Mouse (Mus musculus) forebrain, embryonic 11.5 days (tissue): ENCODE results near the gene Sepsecs. TPM values are rescaled to one million over a fixed set of nuclear protein-coding genes. Genes with fewer than 3 reads are reported as not detected.
"Not testable (repeated sequence)": the region's sequence is repeated elsewhere in the genome, so short reads cannot be mapped to it uniquely, and the experiment has no call there.

ENCODE experiments used
- ATAC-seq: fragments of 200-750 bp; cut with Nextera tagmentation; replicated peaks from 2 replicates; pipeline ENCODE4 v1.8.0; 2017; ENCODE audit warnings: moderate TSS enrichment; ENCODE audit not compliant: low FRiP score
- DNase-seq: peaks from one replicate; pipeline ENCODE4 v3.0.0-alpha.2; 2017; ENCODE audit warnings: low spot score
- H3K27ac ChIP-seq: fragments of 300-500 bp; sonication (generic); 2 replicates; pipeline ENCODE4 v1.5.1; 2014; ENCODE audit warnings: low read depth, low read length
- H3K27me3 ChIP-seq: fragments of 300-500 bp; sonication (generic); 2 replicates; pipeline ENCODE4 v1.6.1; 2014; ENCODE audit warnings: mild to moderate bottlenecking, low read length, mixed read lengths; ENCODE audit not compliant: control insufficient read depth, insufficient read depth
- H3K36me3 ChIP-seq: fragments of 300-500 bp; sonication (generic); 2 replicates; pipeline ENCODE4 v1.6.1; 2014; ENCODE audit warnings: mild to moderate bottlenecking, low read length, moderate library complexity, mixed read lengths; ENCODE audit not compliant: control insufficient read depth, insufficient read depth
- H3K4me1 ChIP-seq: fragments of 300-500 bp; sonication (generic); replicated peaks from 2 replicates; pipeline ENCODE4 v1.6.1; 2014; ENCODE audit warnings: low read length, mixed read lengths; ENCODE audit not compliant: control insufficient read depth, insufficient read depth
- H3K4me2 ChIP-seq: fragments of 300-500 bp; sonication (generic); 2 replicates; pipeline ENCODE4 v1.6.1; 2014; ENCODE audit warnings: low read depth, mild to moderate bottlenecking, low read length, moderate library complexity, mixed read lengths; ENCODE audit not compliant: severe bottlenecking
- H3K4me3 ChIP-seq: fragments of 300-500 bp; sonication (generic); 2 replicates; pipeline ENCODE4 v1.5.1; 2014; ENCODE audit warnings: low read depth, low read length
- H3K9ac ChIP-seq: fragments of 300-500 bp; sonication (generic); 2 replicates; pipeline ENCODE4 v1.6.1; 2014; ENCODE audit warnings: low read length
- H3K9me3 ChIP-seq: fragments of 300-500 bp; sonication (generic); 2 replicates; pipeline ENCODE4 v1.6.1; 2016; ENCODE audit warnings: low read length, mixed read lengths; ENCODE audit not compliant: control insufficient read depth
- WGBS: fragments of 180-500 bp; shearing (Covaris S2); extraction: QIAGEN DNeasy Blood & Tissue Kit; methylation state at CpG from one replicate; pipeline ENCODE4 v1.1.7; 2014; 5-methylcytosine and 5-hydroxymethylcytosine counted together
- polyA plus RNA-seq: library from polyadenylated mRNA; unstranded; fragments of >200 nt; fragmentation: Nextera tagmentation; extraction: Ambion mirVana; gene quantifications from 2 replicates; pipeline ENCODE4 v1.2.1, GENCODE M21; 2014

Gene Sepsecs
- 9.0 and 9.5 TPM in 2 replicates for polyA plus RNA-seq

- Histone ChIP-seq H3K4me1 (peaks cover 3% of the 10 kb centered on the region; the same call in 1 of the 2 replicates), H3K4me2 (peak within 1 kb of the TSS; percentile 74), H3K36me3 (no peaks in the 10 kb centered on the region), H3K9ac (peak within 1 kb of the TSS; percentile 79), H3K27ac (no peak within 1 kb of the TSS), H3K9me3 (no peaks in the 10 kb centered on the region), H3K4me3 (peak within 1 kb of the TSS; percentile 81), H3K27me3 (no peaks in the 10 kb centered on the region)
- DNase-seq, result peak; percentile 96
- peak; percentile 96 for ATAC-seq
- WGBS, result 3% methylated on average over 56 of the region's 56 CpGs
Observed at GRCm38 (mm10) chr5:52669426-52670191, at the start of gene Sepsecs. Sepsecs (minus strand) TSS chr5:52669708.

GRCm38 (mm10) chr5:52716742-52717448 is 47.4 kb upstream of the Sepsecs start:
- ATAC-seq, result no peak
- H3K27ac ChIP-seq, result no peak overlapping the region
- no peak overlapping the region for H3K4me2 ChIP-seq
- H3K27me3 ChIP-seq, result no peaks in the 10 kb centered on the region
- H3K9me3 ChIP-seq, result no peaks in the 10 kb centered on the region
- H3K4me3 ChIP-seq, result no peak overlapping the region
- no peaks in the 10 kb centered on the region for H3K4me1 ChIP-seq
- no peak for DNase-seq
- WGBS, result 80% methylated on average over 5 of the region's 5 CpGs
- H3K36me3 ChIP-seq, result no peaks in the 10 kb centered on the region
- H3K9ac ChIP-seq, result no peak overlapping the region

DNA sequence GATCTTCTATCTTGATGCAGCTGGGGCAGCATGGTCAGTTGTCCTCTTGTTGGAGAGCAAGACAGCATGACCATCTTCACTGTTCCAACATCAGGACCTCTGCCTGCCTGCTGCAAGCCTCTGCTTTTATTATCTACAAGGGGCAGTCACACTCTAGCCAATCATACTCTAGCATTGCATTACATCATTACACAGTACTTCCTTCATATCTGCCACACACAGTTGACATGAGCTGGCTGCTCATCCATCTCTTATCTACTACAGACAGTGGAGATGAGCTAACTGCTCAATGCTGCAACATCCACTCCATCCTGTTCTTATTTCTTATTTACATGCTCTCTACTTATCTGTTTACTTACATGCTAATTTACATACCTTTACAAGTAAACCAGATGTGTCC is 43.2 kb upstream of the Sepsecs start:
- H3K27me3 ChIP-seq, result no peaks in the 10 kb centered on the region
- H3K9ac ChIP-seq, result no peak overlapping the region
- H3K27ac ChIP-seq, result no peak overlapping the region
- no peaks in the 10 kb centered on the region for H3K4me1 ChIP-seq
- no peak overlapping the region for H3K4me3 ChIP-seq
- ATAC-seq (no peak), DNase-seq (no peak)
- H3K9me3 ChIP-seq, result no peaks in the 10 kb centered on the region
- no peaks in the 10 kb centered on the region for H3K36me3 ChIP-seq
- H3K4me2 ChIP-seq, result no peak overlapping the region

DNA sequence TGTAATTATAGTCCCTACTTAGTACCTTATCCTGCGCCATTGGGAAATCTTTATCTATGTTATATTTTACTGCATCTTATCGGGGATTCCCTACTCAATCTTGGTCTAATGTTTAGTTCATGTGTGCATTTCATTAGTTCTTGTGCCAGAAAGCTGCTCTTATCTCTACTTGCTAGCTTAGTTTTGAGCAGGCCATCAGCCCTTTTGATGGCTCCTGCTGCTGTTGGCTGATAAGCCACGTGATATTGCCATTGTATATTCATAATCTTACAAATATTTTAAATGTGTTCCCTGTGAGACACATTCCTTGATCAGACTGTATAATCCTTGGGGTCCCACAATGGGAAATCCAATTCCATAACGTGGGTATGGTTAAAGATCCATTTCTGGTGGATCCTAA is 35.1 kb upstream of the Sepsecs start:
- no peaks in the 10 kb centered on the region for H3K27me3 ChIP-seq
- H3K9ac ChIP-seq, result no peak overlapping the region
- no peak overlapping the region for H3K4me3 ChIP-seq
- 79% methylated on average over 4 of the region's 4 CpGs for WGBS
- H3K4me1 ChIP-seq, result no peaks in the 10 kb centered on the region
- H3K9me3 ChIP-seq, result no peaks in the 10 kb centered on the region
- ATAC-seq (no peak), DNase-seq (no peak)
- H3K4me2 ChIP-seq, result no peak overlapping the region
- H3K27ac ChIP-seq, result no peak overlapping the region
- H3K36me3 ChIP-seq, result no peaks in the 10 kb centered on the region

- not testable (repeated sequence) for H3K9ac ChIP-seq, DNase-seq, H3K4me3 ChIP-seq, H3K9me3 ChIP-seq, H3K27ac ChIP-seq, H3K4me2 ChIP-seq, H3K36me3 ChIP-seq, ATAC-seq, H3K27me3 ChIP-seq, H3K4me1 ChIP-seq
- WGBS, result 87% methylated on average over 7 of the region's 7 CpGs
Observed at GRCm38 (mm10) chr5:52697882-52698440, 28.5 kb upstream of the Sepsecs start.

- Histone ChIP-seq H3K27ac (no peak overlapping the region), H3K27me3 (no peaks in the 10 kb centered on the region), H3K9ac (no peak overlapping the region), H3K4me1 (no peaks in the 10 kb centered on the region), H3K4me2 (no peak overlapping the region), H3K4me3 (no peak overlapping the region), H3K36me3 (no peaks in the 10 kb centered on the region), H3K9me3 (no peaks in the 10 kb centered on the region)
- ATAC-seq, result no peak
- DNase-seq, result no peak
- WGBS, result 97% methylated on average over 1 of the region's 1 CpGs
Observed at GRCm38 (mm10) chr5:52697291-52697690, 27.8 kb upstream of the Sepsecs start.

DNA sequence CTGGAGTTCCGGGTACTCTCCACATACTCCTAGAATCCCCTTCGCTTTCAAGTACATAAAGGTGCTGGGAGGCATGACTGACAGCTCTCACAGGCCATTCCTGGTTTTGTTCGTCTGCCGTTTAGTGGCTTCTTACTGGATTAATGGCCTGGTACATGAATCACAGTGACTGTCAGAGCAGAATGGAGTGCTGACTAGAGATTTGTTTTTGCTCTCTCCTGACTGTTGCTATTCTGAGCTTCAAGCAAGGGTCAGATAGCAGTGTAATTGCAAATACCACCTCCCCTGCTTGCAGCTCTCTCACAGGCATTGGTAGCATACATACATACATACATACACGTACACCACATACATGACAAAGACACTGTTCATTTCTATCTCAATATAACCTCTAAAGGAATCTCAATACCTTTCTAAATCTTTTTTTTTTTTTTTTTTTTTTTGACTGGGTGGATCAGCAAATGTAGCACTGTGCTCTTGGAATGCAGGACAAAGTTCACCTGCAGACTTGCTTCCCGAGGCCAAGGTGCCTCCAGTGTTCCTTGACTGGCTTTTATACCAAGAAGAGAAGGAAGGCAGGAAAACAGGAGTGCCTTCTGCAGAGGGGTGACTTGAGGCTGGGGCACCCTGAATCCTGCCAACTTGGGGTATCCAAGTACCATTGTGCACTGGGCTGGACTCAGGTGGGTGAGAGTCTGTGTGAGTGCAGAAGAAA is 18.4 kb upstream of the Sepsecs start:
- Histone ChIP-seq H3K27me3 (no peaks in the 10 kb centered on the region), H3K4me2 (no peak overlapping the region), H3K36me3 (no peaks in the 10 kb centered on the region), H3K9ac (no peak overlapping the region), H3K27ac (no peak overlapping the region), H3K4me1 (no peaks in the 10 kb centered on the region), H3K9me3 (no peaks in the 10 kb centered on the region), H3K4me3 (no peak overlapping the region)
- no peak for DNase-seq
- 77% methylated on average over 6 of the region's 6 CpGs for WGBS
- no peak for ATAC-seq

DNA sequence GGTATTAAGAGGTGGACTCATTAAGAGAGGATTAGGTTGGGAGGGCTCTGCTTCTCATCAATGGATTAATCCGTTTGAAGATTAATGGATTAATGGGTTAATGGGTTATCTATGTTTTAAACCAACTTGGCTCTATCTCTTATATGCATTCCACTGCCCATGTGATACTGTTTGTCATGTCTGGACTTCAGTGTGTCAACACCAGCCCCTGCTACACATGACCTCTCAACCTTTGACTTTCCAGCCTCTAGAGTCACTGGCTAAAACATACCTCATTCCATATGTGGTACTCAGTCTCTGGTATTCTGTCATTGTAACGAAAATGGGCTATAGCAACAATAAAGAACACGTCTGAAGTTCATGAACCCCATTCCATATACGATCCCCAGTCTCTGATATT is 11.6 kb upstream of the Sepsecs start:
- no peak overlapping the region for H3K4me3 ChIP-seq
- no peaks in the 10 kb centered on the region for H3K9me3 ChIP-seq
- ATAC-seq (no peak), DNase-seq (no peak)
- 43% methylated on average over 4 of the region's 4 CpGs for WGBS
- no peak overlapping the region for H3K4me2 ChIP-seq
- H3K27ac ChIP-seq, result no peak overlapping the region
- no peaks in the 10 kb centered on the region for H3K36me3 ChIP-seq
- no peaks in the 10 kb centered on the region; the same call in 1 of the 2 replicates for H3K4me1 ChIP-seq
- no peak overlapping the region for H3K9ac ChIP-seq
- H3K27me3 ChIP-seq, result no peaks in the 10 kb centered on the region
